In the genomic region with DNA sequence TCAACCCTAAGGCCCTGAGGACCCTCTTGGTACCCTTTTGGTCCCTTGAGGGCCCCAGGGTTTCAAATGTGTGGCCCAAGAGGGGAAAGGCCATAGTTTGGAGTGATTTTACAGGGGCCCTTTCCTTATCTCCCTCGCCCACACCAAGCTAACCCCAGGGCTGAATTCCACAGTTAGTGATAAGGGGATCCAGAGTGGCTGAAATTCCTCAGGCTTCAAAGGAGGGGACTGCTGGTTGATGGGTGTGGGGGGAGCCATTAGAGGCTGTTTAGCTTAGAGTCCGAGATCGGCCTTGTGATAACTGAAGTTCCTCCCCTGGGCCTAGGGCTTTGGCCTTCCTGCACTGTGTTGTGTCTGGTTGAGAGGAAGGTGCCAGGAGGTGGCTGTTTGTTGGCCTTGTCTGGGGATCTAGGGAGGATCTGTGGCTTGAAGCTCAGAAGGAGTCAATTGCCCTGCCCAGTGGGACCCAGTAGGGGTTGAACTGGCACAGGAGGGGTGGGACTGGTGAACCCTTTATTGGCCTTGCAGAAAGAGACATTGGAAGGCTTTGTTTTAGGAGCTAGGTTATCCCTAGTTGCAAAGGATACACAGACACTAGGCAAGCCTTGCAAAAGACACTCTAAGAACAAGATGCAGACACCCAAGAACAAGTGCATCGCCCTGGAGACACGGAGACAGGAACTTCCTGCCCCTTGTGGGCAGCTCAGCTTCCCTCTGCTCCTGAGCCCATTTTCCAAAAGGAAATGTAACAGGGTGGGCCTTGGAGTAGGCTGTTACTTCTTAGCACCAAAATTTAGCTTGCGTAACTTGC, we compare ENCODE assay signal across 7 mouse cellular contexts. TPM values are rescaled to one million over a fixed set of nuclear protein-coding genes. Genes with fewer than 3 reads are reported as not detected.
DNase-seq lines count a peak whose midpoint lies in the region; ATAC-seq lines count a peak whose summit lies in the region.

No protein-coding gene starts in this region.

- H3K36me3 ChIP-seq in megakaryocyte, embryonic 14.5 days (replicated peaks; ENCODE audit: low read length) = no peaks in the 10 kb centered on the region
- no peaks in the 10 kb centered on the region for H3K36me3 ChIP-seq in limb, embryonic 11.5 days (ENCODE audit: control insufficient read depth, insufficient read depth, low read length)
- H3K36me3 ChIP-seq in midbrain, embryonic 15.5 days (replicated peaks) = no peaks in the 10 kb centered on the region

- peak overlapping the region; percentile 57 for H3K4me3 ChIP-seq in megakaryocyte, embryonic 14.5 days (replicated peaks)
- H3K4me3 ChIP-seq in limb, embryonic 11.5 days (ENCODE audit: low read depth, low read length) = no peak overlapping the region
- no peak overlapping the region for H3K4me3 ChIP-seq in midbrain, embryonic 15.5 days

- 48% methylated on average over 6 of the region's 6 CpGs for WGBS in limb, embryonic 11.5 days
- 85% methylated on average over 6 of the region's 6 CpGs for WGBS in midbrain, embryonic 15.5 days

- peaks cover 3% of the 10 kb centered on the region for H3K27me3 ChIP-seq in megakaryocyte, embryonic 14.5 days (replicated peaks)
- no peaks in the 10 kb centered on the region for H3K27me3 ChIP-seq in limb, embryonic 11.5 days (ENCODE audit: control insufficient read depth, insufficient read depth, low read length)
- no peaks in the 10 kb centered on the region for H3K27me3 ChIP-seq in midbrain, embryonic 15.5 days (replicated peaks)

- H3K9ac ChIP-seq in limb, embryonic 11.5 days (ENCODE audit: low read length) = no peak overlapping the region
- no peak overlapping the region for H3K9ac ChIP-seq in midbrain, embryonic 15.5 days

- H3K4me2 ChIP-seq in limb, embryonic 11.5 days (ENCODE audit: low read depth, severe bottlenecking) = no peak overlapping the region
- no peak overlapping the region for H3K4me2 ChIP-seq in midbrain, embryonic 15.5 days

- H3K4me1 ChIP-seq in megakaryocyte, embryonic 14.5 days = peaks cover 37% of the 10 kb centered on the region
- no peaks in the 10 kb centered on the region for H3K4me1 ChIP-seq in limb, embryonic 11.5 days (ENCODE audit: control insufficient read depth, insufficient read depth, low read length)
- no peaks in the 10 kb centered on the region for H3K4me1 ChIP-seq in midbrain, embryonic 15.5 days

- 0 out of 2 replicates have a peak, but pooled peaks cover 4% of the 10 kb centered on the region for H3K9me3 ChIP-seq in megakaryocyte, embryonic 14.5 days
- no peaks in the 10 kb centered on the region for H3K9me3 ChIP-seq in limb, embryonic 11.5 days (ENCODE audit: control insufficient read depth, low read length)
- H3K9me3 ChIP-seq in midbrain, embryonic 15.5 days = no peaks in the 10 kb centered on the region

- DNase-seq in embryo, embryonic 9.5 days (ENCODE audit: extremely low spot score) = peak; percentile 44
- no peak for DNase-seq in limb, embryonic 11.5 days (ENCODE audit: low spot score)
- peak; percentile 62 for DNase-seq in skeletal muscle tissue, adult 2 months (ENCODE audit: low read depth, low spot score)
- DNase-seq in testis, postnatal 10 days (ENCODE audit: low spot score) = no peak

- no peak for ATAC-seq in megakaryocyte, adult 5-6 weeks (ENCODE audit: poor library complexity, severe bottlenecking)
- 0 out of 2 replicates have a peak, but pooled peaks have one; percentile 17 for ATAC-seq in limb, embryonic 11.5 days (ENCODE audit: insufficient number of reproducible peaks, low FRiP score, low TSS enrichment, low read depth)
- no peak for ATAC-seq in midbrain, embryonic 15.5 days (replicated peaks)

- no peak overlapping the region for H3K27ac ChIP-seq in limb, embryonic 11.5 days (replicated peaks; ENCODE audit: low read depth, low read length)
- no peak overlapping the region for H3K27ac ChIP-seq in midbrain, embryonic 15.5 days

RNA-seq across cellular contexts. Expression of gene Alpk3, which starts 0.7 kb away (rescaled TPM):
- polyA plus RNA-seq in megakaryocyte, embryonic 14.5 days (2012; ENCODE audit: insufficient read depth, low replicate concordance) = 0.65 and 1.6 TPM in 2 replicates
- total RNA-seq in megakaryocyte, adult 5-6 weeks (2015) = not detected in 2 replicates
- under 0.01 TPM in 1 of 2 replicates, not detected in the other for total RNA-seq in megakaryocyte, adult 5-6 weeks (2017)
- polyA plus RNA-seq in limb, embryonic 11.5 days (2014; fragmentation: Nextera tagmentation; extraction: Ambion mirVana) = 0.20 and 0.33 TPM in 2 replicates
- 0.10 and 0.13 TPM in 2 replicates for polyA plus RNA-seq in midbrain, embryonic 15.5 days (2015; fragmentation: Nextera tagmentation; extraction: Ambion mirVana)

RNA-seq across cellular contexts. Expression of gene Slc28a1, which starts 56.5 kb away (rescaled TPM):
- not detected in 2 replicates for polyA plus RNA-seq in megakaryocyte, embryonic 14.5 days (2012; ENCODE audit: insufficient read depth, low replicate concordance)
- total RNA-seq in megakaryocyte, adult 5-6 weeks (2015) = not detected in 2 replicates
- not detected in 2 replicates for total RNA-seq in megakaryocyte, adult 5-6 weeks (2017)
- 0.07 TPM in 1 of 2 replicates, not detected in the other for polyA plus RNA-seq in limb, embryonic 11.5 days (2014; fragmentation: Nextera tagmentation; extraction: Ambion mirVana)
- not detected in 2 replicates for polyA plus RNA-seq in midbrain, embryonic 15.5 days (2015; fragmentation: Nextera tagmentation; extraction: Ambion mirVana)

Comparison
In these comparisons a context has a peak if more than half of its experiments do, and no peak if none do; other contexts are left out.
1. DNase-seq: peak in embryo, embryonic 9.5 days (single experiment) and skeletal muscle tissue, adult 2 months (single experiment); none in limb, embryonic 11.5 days (single experiment) and testis, postnatal 10 days (single experiment).